Mouse (Mus musculus) retina, adult 2 months (tissue): ENCODE data around the gene Dock1.

Experiments
- DNase-seq: peaks from one replicate; pipeline ENCODE4 v3.0.0-alpha.2; 2012; ENCODE audit warnings: low read depth, low spot score

Dock1 gene

DNA sequence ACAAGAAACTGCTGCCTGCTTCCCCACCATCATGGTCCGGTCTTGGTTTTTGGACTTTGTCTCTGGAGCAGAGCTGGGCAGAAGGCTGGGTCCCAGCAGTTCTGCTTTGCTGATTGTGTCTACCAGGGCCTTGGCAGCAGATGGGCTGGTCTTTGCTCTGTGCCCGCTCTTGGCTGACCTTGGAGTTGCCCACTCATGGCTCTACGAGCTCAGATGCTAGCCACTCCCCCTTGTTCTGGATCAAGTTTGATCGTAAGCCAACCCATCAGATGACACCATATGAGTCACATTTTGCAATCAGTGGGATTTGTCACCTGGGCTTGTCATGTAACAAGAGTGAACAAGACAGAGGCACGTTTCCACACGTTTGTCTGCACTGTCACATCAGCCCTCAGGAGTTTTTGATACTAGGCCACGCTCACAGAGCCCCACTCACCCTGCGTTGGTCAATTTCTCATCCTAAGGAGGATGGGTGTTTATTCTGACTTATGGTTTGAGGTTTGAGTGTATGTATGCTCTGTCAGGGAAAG is 382.8 kb downstream of the Dock1 start:
- no peak for DNase-seq

DNA sequence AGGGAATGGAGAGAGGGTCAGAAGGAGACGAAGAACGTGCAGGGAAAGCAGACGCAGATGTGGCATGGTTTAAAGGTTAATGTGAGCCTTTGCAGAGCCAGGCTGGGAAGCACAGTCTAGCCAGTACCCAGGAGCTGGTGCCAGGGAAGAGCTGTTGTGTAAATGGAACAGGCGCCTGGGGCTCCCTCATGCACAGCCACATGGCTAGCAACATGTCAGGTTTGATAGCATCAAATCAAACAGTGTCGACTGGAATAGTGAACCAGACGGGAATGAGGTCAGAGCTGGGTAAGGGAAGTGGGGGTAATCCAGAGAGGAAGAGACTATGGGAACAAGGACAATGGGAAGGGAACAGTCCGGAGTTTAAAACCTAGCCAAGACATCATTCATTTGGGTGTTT is 384.2 kb downstream of the Dock1 start:
- DNase-seq = peak; percentile 40

DNA sequence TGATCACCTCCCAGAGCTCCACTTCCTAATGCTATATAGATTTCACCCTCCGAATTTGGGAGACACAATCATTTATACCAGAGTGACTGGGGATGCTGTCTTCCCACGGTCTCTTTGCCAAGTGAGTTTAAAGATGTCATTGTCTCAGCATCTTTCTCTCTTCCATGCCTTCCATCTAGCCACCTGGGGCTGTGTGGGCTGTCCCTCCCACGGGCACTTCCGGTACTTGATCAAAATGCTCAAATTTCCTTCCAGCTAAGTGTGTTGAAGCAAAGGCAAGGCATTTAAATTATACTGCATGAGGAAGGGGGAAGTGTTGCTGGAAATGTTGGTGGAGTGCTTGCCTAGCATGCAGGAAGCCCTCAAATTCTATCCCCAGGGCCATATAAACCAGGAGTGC is 388.6 kb downstream of the Dock1 start:
- no peak for DNase-seq

DNA sequence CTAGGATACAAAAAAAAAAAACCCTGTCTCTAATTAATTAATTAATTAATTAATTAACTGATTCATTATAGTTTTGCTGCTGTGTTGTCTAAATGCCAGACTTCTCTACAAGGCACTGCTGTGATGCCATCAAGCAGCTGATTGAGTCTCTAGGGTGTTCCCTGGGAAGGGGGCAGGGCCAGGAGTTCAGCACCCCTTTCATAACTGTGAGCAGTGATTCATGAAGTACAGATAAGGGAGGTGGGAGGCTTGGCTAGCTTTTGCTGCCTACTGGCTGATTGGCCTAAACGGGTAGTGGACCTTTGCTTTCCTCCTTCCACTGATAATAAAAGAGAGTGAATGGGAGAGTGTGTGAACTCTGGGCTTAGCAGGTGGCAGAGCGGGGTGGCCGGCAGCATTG is 389.1 kb downstream of the Dock1 start:
- no peak for DNase-seq

DNA sequence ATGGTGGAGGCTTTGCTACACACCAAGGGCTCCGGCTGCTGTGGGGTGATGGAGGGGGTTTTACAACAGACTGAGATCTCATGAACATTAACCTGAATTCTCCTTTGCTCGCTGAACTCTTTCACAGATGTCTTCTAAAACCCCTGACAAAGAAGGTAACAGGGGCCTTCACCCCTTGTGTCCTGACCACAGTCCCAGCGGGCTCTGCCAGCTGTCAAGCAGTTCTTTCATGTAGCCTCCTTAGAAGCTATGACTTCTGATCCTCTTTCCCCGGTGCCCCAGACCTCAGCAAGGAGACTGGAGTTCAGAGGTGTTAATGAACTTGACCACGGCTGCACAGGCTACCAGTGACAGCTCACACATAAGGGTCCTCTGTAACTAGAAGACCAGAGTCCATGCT is 393.4 kb downstream of the Dock1 start:
- no peak for DNase-seq

DNA sequence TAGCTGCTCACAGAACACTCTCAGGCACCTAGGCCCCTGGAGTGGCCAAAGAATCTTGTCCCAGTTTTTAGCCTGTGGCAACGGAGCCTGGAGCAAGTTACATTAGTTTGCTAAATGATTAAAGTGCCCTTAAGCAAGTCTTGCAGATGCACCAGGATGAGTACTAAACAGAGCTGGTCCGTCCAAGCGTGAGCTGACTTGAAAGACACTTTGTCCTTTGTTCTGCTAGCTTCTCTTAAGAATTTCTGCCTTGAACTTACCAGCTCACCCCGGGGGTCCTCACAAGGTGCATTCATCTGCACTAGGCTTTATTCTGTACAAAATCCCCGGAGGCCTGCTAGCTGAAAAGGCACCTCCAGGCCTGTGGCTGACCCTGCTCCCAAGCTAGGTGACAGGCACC is 394.8 kb downstream of the Dock1 start:
- no peak for DNase-seq

DNA sequence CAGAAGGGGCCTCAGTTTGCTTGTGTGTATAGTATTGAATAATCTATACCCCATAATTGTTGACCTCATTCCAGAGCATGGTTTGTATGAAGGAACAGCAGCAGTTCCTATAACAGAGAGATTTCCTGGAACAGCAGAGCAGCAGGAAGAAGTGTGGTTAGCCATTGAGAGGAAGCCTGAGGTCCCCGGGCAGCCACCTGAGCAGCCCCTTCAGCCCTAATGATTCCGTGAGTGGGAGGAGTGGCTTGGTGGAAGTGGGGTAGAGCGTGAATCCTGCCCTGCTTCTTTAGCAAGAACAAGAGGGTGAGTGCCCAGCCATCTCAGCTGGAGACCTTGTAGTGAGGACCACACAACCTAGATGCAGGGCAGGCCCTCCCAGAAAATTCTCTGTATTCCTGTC is 398.4 kb downstream of the Dock1 start:
- DNase-seq = no peak

DNA sequence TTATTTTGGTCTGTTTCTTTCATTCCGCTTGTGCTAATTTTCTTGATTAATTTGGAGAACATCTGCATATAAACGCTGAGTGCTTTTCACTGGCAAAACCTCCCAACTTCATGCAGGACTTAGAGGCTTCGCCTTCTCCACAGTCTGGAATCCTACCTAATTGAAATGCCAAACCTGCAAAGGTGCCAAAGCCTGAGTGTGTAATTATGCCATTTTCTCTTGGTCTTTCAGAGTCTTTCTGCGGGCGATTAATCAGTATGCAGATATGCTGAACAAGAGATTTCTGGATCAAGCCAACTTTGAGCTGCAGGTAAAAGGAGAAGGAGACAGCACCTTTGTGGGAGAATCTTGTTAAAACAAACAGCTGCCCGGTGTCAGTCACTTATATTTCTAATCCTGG is 406.4 kb downstream of the Dock1 start:
- no peak for DNase-seq

DNA sequence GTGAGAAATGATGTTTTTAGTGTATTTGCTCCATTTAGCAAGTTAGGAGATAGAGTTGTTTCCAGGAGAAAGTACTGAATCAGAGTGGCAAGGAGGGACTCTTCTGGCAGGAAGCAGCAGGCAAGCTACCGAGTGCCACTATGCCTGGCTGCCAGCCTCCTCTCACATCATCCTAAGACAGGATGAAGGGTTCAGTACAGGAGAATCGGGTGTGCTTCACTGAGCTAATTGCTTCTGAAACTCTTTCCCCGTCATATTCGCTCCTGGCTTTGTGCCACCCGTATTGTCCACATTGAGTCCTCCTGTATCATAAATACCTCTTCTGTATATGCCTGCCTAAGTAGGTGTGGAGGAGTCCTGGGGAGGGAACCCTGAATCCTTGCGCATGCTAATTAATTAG is 406.9 kb downstream of the Dock1 start:
- no peak for DNase-seq

DNA sequence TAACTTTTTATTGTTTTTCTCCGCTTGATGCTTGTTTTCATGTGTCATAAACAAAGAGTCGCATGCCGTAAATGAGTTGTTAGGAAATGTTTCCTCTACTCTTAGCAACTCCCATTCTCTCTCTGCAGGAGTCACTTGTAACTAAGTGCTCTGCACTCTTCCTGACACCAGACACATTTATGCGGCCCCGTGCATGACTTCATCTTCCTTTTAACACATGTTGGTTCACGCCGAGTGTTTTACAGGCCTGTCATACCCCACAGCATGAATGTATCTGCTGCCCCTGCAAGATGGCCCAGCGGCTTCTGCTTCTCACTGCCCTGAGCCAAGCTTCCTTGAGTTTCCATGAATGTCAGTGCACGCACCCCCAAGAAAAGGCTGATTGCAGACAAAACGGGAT is 407.4 kb downstream of the Dock1 start:
- DNase-seq = no peak

DNA sequence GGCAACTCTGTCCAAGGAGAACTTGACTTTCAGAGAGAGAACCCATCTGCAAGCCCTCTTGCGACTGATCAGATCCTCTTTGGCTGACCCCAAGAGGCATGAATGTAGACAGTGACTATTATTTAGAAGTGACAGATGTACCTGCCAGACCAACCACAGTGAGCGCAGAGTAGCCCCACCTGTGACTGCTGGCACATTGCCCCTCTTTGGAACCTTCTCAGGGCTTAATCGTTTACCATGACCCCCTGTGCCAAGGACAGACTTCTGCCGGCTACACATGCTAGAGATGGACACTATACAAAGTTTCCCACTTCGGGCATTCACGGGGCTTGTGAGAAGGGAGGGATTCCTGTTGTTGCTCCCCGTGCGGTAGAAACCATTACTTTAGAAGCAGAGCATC is 413.0 kb downstream of the Dock1 start:
- DNase-seq = no peak

DNA sequence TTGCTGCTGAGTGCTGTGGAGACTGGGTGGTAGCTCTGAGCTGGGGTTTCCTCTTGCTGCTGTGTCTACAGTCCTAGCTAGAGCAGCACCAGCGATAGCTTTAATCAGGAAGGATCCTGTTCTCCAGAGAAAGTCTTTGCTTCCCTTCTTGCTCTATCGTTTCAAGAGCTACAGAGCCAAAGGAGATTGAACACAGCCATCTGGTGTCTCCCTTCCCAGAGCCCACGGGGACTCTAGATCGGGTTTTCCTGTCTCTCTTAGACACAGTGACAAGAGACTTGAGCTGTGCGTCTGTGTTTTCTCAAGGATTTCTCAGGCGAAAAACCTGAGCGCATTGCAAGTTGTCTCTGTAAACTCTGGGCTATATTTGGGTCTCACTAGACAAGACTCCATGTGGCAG is 413.6 kb downstream of the Dock1 start:
- DNase-seq = no peak

DNA sequence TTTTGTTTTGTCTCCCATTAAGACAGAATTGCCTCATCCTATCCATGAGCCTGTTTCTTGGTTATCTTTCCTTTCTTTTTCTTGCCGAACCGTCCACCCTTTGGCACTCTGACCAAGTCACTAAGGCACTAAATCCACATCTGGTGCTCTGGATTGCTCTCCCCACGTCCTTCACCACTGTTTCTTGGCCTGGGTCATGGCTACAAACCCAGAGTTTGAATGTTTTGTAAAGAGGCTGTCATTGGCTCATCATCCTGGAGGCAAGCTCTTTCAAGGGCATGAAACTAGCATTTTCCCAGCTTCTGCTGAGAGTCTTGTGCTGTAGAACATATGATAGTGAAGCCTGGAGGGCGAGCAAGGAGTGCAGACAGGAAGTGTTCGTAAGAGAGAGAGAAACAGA is 416.1 kb downstream of the Dock1 start:
- DNase-seq = no peak

DNA sequence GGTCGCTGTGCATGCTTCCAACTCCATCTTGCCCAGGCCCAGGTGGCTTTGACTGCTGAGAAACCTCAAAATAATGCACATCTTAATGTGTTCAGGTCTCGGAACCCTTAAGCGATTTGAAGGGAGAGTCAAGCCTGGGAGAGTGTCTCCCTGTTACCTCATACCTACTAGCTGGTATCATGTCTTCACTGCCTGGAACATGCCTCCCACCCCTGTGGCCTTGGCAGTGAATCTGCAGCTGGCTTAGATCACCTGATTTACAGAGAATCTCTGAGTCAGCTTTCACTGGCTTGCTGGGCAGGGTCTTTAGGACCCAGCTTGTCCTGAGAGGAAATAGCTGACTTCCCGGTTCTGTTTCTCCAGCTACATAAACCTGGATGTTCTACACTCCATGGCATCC is 419.2 kb downstream of the Dock1 start:
- no peak for DNase-seq

DNA sequence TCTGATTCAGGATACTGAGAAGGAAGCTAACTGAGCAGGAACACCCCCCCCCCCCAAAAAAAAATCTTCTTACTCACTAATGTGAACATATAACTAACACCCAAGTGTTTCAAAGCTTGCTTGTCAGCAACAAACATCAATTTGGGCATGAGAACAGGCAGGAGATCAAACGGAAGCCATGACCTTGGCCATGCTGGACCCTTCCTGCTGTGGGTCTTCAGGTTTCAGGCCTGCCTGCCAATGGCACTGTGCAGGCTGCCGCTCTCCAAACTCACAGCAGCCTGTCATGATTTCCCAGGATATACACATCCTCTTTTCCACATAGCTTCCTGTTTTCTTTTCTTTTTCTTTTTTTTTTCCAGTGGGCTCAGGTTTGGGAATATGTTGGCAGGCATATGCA is 423.4 kb downstream of the Dock1 start:
- DNase-seq = no peak

DNA sequence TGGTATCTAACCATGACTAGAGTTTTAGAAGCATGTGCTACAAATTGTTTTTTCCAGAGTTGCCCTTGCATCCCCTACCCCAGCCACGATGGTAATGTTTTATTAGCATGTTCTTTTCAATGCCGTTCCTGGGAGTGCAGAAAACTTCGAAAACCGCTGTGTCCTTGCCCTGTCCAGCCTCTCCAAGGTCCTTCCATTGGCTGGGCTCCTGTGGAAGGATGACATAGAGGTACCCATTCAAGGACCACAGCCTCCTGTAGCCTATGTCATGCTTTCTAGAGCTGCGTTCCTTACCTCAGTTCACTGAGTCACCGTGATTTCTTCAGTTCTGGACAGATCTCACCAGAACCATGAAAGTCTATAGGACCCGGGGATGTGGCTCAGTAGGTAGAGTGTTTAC is 431.5 kb downstream of the Dock1 start:
- DNase-seq = no peak

DNA sequence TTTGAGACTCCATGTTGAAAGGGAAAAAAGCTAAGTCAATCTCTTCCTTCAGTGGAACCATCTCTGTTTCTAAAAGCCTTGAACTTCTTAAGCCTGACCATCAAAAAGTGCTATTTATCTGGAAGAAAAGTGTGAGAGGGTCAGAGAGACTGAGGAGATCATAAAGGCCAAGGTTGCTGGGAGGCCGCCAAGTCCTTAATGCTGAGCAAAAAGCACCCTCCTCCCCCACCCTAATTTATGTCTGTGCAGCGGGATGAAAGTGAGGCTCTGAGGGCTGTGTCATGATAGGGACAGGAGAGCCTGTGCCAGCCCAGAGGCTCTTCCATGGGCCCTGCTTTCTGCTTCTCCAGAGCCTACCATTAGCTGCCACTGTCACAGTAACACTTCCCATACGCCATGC is 436.1 kb downstream of the Dock1 start:
- no peak for DNase-seq

DNA sequence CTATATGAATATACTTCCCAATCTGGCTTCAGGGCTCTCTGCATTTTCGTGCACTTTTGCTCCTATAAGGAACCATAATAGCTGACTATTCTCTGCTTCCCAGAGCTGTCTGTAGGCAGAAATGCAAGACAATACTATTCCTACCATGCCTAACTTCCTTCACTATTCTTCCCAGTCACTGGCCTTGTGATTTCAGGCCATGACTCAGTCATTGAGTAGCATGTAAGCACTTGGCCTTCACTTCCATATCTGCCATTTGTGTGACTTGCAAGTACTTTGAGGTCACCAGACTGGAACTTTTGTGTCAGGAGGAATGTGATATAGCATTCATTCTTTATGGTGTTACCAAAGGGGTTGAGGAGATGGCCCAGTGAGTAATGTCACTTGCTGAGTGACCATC is 439.9 kb downstream of the Dock1 start:
- no peak for DNase-seq

DNA sequence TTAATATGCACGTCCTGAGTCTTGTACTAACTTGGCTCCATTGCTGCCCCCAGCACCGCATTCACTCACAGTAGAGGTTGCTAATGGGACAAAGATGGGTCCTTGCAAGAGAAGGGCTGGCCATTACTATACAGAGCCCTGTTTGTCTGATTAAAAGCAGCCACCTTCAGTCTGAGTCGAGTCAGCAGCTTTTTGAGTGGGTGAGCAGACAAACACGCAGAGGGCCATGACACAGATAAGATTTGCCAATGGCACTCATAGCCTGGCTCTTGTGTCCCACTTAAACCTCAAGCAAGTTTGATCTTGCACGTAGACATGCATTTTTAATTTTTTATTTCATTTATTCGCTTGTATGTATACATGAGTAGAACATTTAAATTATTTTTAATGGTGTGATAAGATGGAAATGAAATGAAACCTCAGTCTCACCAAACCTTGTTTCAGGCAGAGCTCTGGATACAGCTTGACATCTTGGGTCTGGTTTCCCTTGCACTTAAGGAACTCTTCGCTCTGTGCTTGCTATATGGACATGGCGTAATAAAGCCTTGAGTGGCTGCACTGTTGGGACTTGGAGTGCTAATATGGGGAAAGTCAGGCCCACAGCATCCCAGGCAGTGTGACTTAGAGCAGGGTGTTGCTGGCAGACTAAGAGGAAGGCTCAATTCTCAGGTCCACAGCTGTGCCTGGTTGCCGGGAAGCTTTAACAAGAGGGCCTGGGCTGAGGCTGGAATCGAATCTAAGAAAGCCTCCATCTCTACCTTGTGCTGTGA is 455.0 kb downstream of the Dock1 start:
- DNase-seq = no peak

DNA sequence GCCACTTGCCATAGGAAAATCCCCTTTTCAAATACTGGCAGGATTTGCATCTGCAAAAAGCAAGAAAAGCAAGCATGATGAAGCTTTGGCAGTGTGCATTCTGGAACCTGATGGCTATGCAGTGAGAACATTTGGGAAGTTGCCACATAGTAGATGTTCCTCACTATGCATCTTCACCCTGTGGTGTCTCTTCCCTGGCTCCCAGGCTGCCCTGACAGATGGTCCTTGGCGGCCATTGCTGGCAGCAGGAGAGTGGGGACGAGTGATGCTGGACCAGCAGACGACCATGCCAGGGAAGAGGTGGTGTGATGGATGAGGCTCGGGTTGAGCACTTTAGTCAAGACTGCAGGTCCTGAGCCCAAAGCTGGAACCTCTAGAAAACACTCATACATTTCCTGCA is 462.0 kb downstream of the Dock1 start:
- DNase-seq = no peak

DNA sequence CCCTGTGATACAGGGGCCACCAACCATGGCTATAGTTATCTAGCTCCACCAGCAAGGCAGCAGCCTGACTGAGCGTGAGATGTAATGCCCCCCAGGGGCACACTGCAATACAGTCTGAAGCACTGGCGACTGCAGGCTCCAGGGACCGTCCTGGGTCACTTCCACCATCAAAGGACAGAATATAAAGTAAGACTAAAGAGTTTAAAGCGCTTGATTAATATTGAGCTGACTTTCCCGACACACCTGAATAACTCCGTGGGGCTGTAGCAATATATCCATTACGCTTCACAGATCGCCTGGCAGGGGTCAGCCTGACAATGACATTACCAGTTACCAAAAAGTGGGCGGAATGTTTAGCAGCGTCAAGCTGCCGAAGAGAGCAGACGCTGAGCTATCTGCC is 464.2 kb downstream of the Dock1 start:
- no peak for DNase-seq

DNA sequence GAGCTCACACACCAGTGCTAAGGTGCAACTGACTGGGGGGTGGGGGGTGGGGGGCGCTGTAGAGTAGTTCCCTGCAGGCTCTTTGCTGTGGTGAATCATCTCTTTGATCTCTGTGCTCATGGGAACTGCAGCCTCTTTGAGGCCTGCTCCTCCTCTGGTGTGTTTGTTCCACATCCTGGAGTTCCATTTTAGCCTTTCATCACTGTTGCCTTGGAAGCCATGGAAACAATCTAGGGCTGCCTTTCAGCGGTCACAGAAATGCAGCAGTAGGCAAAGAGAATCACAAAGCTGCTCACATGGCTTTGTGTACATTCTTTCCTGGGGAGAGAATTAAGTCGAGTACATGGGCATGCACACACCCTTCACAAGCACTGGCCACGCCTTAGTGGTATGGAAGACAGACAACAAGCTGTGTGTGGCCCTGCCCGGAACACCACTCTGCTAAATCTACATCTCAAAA is 468.7 kb downstream of the Dock1 start:
- DNase-seq = no peak

DNA sequence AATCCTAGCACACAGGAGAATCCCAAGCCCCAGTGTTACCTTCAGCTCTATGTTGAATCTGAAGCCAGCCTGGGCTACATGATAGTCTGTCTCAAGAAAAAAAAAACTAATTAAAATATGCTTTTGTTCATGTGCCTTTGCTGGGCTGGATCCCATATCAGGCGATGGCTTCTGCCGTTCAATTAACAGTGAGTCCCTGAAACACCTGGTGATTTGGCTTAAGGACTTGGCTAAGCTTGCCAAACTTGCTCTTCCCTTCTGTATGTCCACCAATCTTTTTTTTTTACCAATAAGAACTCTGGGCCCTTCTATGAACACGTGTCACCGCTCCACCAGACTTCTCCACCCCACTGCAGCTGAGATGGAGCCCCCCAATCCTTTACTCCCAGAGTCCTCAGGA is 474.3 kb downstream of the Dock1 start:
- DNase-seq = no peak

DNA sequence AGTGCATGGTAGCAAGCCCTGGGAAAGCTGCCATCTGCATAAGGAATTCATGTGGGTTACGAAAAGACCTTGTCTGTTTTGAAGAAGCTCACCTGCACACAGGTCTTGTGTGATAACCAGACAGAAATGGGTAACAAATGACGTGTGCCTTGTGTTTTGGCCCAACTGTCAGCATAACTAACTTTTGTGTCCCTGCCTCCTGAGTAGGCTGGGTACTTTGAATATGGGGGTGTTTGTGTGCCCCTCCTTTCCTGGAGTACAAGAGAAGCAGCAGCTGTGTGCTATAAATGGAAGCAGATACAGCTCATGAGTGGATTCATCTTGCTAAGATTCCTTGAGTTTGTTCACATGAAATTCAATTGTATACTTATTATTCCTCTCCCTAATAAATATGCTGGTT is 480.5 kb downstream of the Dock1 start:
- no peak for DNase-seq
